Mouse (Mus musculus) layer of hippocampus, adult 18-20 months (tissue): ENCODE data around the gene 4930470P17Rik. TPM values are rescaled to one million over a fixed set of nuclear protein-coding genes. Genes with fewer than 3 reads are reported as not detected.

Experiments
- DNase-seq, 2 experiments: peaks; one replicate each; pipeline ENCODE4 v3.0.0; 2022; ENCODE audit warnings: low spot score in 2 of 2
- total RNA-seq, 2 experiments: library from RNA; stranded (reverse); gene quantifications; 2 replicates each; pipeline ENCODE4 v1.2.3; 2021

Gene 4930470P17Rik
- total RNA-seq, 2 experiments from 2014 or later: not detected

GRCm38 (mm10) chr2:170579551-170579950, 22.3 kb downstream of the 4930470P17Rik start:
- no peak for DNase-seq

DNA sequence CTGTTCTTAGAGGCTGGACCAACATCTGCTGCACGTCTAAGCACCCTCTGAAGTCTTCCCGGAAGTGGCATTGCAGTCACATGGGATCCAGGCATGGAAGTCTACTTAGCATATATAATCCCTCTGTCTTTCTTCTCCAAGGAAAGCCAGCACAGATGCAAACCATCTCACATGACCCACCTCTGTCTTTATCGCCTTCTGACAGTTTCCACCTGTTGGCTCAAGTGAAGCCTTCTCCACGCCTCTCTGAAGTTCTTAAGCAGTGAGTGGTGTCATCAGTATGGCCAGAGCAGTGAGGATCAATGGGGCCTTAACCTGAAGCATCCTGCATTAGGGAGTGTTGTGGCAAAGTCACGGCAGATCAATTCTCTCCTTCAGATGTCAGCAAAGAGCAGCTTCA, 23.2 kb downstream of the 4930470P17Rik start:
- no peak for DNase-seq

DNA sequence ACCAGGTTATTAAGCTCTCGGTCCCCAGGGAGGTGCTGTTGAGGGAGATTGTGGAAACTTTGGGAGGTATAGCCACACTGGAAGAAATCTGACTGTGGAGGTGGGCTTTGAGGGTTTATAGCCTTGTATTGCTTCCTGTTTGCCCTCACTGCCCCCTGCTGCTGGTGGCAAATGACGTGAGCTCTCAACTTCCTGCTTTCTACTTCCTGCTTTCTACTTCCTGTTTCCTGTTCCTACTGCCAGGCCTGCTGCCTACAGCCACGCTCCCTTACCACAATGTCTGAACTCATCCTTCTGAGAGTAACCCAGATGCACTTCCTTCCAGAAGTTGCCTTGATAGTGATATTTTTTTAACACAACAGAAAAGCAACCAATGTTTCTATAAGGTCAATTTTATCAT, 24.3 kb downstream of the 4930470P17Rik start:
- no peak for DNase-seq

DNA sequence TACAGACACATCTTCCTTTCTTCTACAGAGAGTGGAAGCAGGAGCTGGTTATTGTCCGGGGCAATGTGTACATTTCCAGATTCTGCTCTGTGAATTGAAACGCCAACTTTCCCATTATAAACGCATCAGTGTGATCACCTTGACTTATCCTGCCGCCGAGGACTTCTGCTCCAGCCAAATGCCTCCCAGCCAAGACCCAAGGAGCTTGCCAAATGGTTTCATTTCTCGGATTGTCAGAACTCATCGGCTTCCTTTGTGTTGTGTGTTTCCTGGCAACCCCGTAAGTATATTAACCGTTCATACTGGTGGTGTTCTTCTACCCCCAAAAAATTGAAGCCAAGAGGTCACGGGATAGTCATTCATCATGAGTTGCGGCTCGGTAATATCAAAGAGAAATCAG, 25.7 kb downstream of the 4930470P17Rik start:
- DNase-seq: no peak

- DNase-seq: no peak
These were observed 36.8 kb downstream of the 4930470P17Rik start for GRCm38 (mm10) chr2:170564995-170565394.

- no peak for DNase-seq
These were observed 37.6 kb downstream of the 4930470P17Rik start for GRCm38 (mm10) chr2:170563956-170564855.

DNA sequence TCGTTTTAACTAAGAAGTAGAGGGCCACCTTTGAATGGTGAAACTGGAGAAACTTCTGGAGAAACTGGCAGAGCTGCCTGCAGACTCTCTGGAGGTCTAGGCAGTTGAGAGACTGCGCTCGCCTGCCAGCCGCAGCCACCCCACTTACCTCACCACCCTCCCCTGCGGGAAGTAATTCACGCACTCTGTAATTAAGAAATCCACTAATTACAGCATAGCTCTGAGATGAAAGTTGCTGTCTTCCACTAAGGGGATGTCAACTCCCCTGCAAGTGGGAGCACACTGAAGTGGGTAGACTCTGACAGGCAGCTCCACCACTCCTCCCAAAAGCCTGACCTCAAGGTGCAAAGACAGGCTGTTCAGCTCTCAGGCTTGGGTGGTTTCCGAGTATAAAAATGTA, 49.7 kb downstream of the 4930470P17Rik start:
- DNase-seq: no peak

DNA sequence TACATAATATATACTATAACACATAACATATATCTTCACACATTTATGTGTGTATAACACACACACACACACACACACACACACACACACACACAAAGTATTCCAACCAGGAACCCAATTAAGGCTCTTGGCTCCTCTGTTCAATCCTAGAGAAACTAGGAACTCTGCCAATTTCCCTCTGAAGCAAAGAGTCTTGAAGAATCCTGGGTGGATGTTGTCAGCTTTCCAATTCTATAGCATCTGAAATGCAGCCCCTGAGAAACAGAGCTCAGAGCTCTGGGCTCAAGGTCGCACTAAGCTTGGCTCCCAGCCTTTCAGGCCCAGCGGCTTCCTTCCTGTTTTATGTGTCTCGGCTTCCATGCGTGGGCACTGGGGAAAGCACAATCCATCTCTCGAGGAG, 51.6 kb downstream of the 4930470P17Rik start:
- peak in 1 of 2 experiments; percentile 8 for DNase-seq

DNA sequence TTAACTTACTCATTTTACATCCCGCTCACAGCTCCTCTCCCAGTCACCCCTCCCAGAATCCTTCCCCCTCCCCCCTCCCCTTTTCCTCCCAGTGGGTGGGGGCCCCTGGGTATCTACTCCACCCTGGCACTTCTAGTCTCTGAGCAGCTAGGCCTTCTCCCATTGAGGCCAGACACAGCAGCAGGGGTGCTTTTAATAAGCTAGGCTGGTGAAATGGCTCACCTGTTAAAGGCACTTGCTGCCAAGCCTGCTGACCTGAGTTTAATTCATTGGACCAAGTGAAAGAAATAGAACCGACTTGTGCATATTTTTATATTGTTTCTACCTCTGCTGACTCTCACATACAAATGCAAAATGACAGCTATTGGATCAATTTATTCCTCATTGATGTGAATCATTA, 52.7 kb downstream of the 4930470P17Rik start:
- DNase-seq: no peak

DNA sequence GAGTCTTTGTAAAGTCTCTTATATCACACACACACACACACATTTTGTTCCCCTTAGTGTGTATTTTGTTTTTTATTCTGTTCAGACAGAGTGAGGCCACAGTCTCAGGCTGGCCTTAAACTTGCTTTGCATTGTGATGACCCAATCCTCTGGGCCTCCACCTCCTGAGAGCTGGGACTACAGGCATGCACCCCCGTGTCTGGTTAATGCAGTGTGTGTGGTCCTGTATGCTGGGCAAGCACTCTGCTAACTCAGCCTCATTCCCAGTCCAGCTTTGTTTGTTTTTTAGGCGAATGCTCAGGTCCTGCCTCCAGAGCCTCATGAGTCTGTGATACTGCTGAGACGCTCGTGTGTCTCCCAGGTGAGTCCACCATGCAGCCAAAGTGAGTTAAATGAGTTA, 53.8 kb downstream of the 4930470P17Rik start:
- no peak for DNase-seq

GRCm38 (mm10) chr2:170547526-170547925, 54.3 kb downstream of the 4930470P17Rik start:
- DNase-seq: no peak

DNA sequence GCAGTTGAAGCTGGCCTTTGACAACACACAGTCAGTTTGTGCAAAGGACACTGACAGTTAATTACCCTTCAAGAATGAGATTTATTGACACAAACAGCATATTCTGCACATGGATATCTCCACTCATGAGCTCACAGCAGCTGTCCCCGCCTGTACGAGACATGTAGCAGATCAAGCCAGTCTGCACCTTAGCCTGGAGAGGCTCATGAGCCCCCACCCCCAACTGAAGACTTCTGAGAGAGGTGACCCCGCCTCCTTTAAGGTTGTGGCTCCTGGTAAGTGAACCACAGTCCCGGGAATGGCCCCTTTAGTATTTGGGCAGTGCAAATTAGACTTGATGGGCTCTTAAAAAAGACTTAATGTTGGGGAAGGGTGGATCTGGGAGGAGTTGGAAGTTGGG, 56.1 kb downstream of the 4930470P17Rik start:
- no peak for DNase-seq

GRCm38 (mm10) chr2:170544950-170545349, 56.9 kb downstream of the 4930470P17Rik start:
- no peak for DNase-seq

DNA sequence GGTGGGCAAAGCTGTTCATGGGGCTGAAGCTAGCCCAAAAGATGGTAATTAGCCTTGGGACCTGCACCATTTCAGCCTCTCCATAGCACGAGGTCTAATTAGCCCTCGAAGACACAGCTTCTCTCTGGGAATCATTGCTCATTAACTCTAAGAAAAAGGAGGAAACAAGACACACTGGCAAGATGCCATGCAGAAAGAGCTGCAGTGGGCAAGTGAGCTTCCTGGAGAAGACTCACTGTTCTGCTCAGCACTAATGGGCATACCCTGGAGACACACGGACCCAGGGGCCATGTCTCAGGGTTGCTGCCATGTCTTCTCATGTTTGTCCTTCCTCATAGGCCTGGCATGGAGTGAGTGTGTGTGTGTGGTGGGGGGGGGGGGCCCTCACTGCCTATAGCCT, 57.7 kb downstream of the 4930470P17Rik start:
- DNase-seq: no peak

GRCm38 (mm10) chr2:170543625-170544024, 58.2 kb downstream of the 4930470P17Rik start:
- DNase-seq: no peak

- peak; percentile 57 to 64 for DNase-seq
These were observed 62.6 kb downstream of the 4930470P17Rik start for GRCm38 (mm10) chr2:170539211-170539610.

- no peak for DNase-seq
These were observed 66.0 kb downstream of the 4930470P17Rik start for GRCm38 (mm10) chr2:170535841-170536240.

DNA sequence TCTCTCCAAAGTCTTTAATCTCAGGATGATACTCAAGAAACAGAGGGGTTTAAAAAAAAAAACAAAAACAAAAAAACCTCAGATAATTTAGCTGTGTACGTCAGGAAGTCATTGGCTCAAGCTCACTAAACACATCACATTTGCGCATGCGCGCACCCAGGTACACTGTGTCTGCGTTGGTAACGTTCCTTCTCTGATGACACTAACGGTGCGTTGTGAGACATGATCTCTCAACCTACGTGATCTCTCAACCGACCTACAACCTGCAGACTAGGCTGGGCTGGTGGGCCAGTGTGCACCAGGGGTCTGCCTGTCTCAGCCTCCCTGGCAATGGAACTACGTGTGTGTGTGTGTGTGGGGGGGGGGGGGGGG, 67.0 kb downstream of the 4930470P17Rik start:
- no peak for DNase-seq

GRCm38 (mm10) chr2:170534116-170534802, 67.6 kb downstream of the 4930470P17Rik start:
- no peak for DNase-seq

DNA sequence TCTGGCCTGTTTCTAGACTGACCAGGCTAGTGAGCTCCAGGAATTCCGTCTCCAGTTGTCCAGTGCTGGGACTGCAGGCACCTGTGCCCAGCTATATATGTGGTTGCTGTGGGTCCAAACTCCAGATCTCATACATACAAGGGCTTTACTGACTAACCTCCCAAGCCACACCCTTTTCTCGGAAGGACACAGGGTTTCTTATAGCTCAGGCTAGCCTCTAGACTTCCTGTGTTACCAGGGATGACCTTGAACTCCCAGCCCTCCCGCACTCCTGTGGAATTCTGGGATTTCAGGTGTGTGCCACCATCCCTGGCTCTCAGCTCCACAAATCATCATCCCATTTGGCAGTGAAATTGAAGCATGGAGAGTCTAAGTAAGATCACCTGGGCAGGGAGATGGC, 71.6 kb downstream of the 4930470P17Rik start:
- no peak for DNase-seq

GRCm38 (mm10) chr2:170529766-170530165, 72.1 kb downstream of the 4930470P17Rik start:
- no peak for DNase-seq
